7 mouse cellular contexts compared by ENCODE assay signal in the genomic region with DNA sequence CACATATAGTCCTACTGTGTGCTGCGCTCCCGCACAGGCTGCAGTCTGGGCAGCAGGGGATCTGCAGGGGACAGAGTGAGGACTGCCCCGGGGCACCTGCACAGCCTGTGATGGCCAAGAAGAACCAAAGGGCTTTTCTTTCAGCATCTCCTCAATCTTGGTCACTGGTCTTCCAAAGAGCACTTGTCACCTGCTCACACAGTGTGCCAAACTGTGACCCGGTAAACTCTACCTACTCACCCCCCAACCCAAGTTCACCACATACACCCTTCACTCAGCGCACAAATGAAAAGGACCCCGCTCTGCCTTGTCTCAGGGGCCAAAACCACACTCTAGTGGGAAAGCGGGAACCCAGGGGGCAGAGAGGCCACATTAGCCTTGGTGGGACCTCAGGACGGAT. TPM values are rescaled to one million over a fixed set of nuclear protein-coding genes. Genes with fewer than 3 reads are reported as not detected.
A peak's percentile ranks its signal among the peaks of the same experiment; 100 is the strongest.
DNase-seq lines count a peak whose midpoint lies in the region; ATAC-seq lines count a peak whose summit lies in the region.

No protein-coding gene starts in this region.

- no peak overlapping the region; the same call in 1 of the 2 replicates for H3K4me3 ChIP-seq in lung, embryonic 16.5 days (ENCODE audit: low read length)
- H3K4me3 ChIP-seq in forebrain, embryonic 15.5 days: peak overlapping the region; percentile 77
- peak overlapping the region; percentile 90; the same call in 1 of the 2 replicates for H3K4me3 ChIP-seq in limb, embryonic 15.5 days
- peak overlapping the region; percentile 86; the same call in 1 of the 2 replicates for H3K4me3 ChIP-seq in stomach, embryonic 15.5 days (replicated peaks)

- ATAC-seq in lung, embryonic 16.5 days (ENCODE audit: low read depth): no peak
- ATAC-seq in forebrain, embryonic 15.5 days (replicated peaks): no peak
- ATAC-seq in limb, embryonic 15.5 days (ENCODE audit: insufficient number of reproducible peaks, low FRiP score, low TSS enrichment, low read depth): no peak
- ATAC-seq in stomach, embryonic 15.5 days (ENCODE audit: insufficient read depth, low FRiP score, low read depth): no peak

- peaks cover 70% of the 10 kb centered on the region for H3K4me1 ChIP-seq in lung, embryonic 16.5 days (replicated peaks; ENCODE audit: control insufficient read depth, insufficient read depth, low read length)
- H3K4me1 ChIP-seq in forebrain, embryonic 15.5 days: peaks cover 80% of the 10 kb centered on the region
- H3K4me1 ChIP-seq in limb, embryonic 15.5 days: peaks cover 76% of the 10 kb centered on the region
- H3K4me1 ChIP-seq in stomach, embryonic 15.5 days: peaks cover 70% of the 10 kb centered on the region

- peak overlapping the region; percentile 43 for H3K9ac ChIP-seq in lung, embryonic 16.5 days (ENCODE audit: low read length)
- H3K9ac ChIP-seq in forebrain, embryonic 15.5 days (replicated peaks): peak overlapping the region; percentile 88; the same call in 1 of the 2 replicates
- 0 out of 2 replicates have a peak overlapping the region, but pooled peaks have one; percentile 91 for H3K9ac ChIP-seq in limb, embryonic 15.5 days
- no peak overlapping the region for H3K9ac ChIP-seq in stomach, embryonic 15.5 days

- 0 out of 2 replicates have a peak, but pooled peaks cover 4% of the 10 kb centered on the region for H3K36me3 ChIP-seq in lung, embryonic 16.5 days (ENCODE audit: control insufficient read depth, insufficient read depth, low read length)
- H3K36me3 ChIP-seq in forebrain, embryonic 15.5 days: no peaks in the 10 kb centered on the region
- peaks cover 7% of the 10 kb centered on the region; the same call in 1 of the 2 replicates for H3K36me3 ChIP-seq in limb, embryonic 15.5 days
- H3K36me3 ChIP-seq in stomach, embryonic 15.5 days: 0 out of 2 replicates have a peak, but pooled peaks cover 3% of the 10 kb centered on the region

- peak overlapping the region; percentile 95 for H3K27ac ChIP-seq in lung, embryonic 16.5 days (ENCODE audit: low read length)
- peak overlapping the region; percentile 89 for H3K27ac ChIP-seq in forebrain, embryonic 15.5 days (replicated peaks)
- H3K27ac ChIP-seq in limb, embryonic 15.5 days: peak overlapping the region; percentile 89
- H3K27ac ChIP-seq in stomach, embryonic 15.5 days: peak overlapping the region; percentile 69; the same call in 1 of the 2 replicates

- no peaks in the 10 kb centered on the region for H3K27me3 ChIP-seq in lung, embryonic 16.5 days (ENCODE audit: control insufficient read depth, insufficient read depth, low read depth, low read length)
- no peaks in the 10 kb centered on the region for H3K27me3 ChIP-seq in forebrain, embryonic 15.5 days
- no peaks in the 10 kb centered on the region for H3K27me3 ChIP-seq in limb, embryonic 15.5 days
- H3K27me3 ChIP-seq in stomach, embryonic 15.5 days (replicated peaks): no peaks in the 10 kb centered on the region

- no peak for DNase-seq in lung, postnatal 10 days
- DNase-seq in right cerebral cortex, postnatal 36 days (ENCODE audit: low spot score in 2 of 2): no peak
- DNase-seq in spleen, postnatal 10 days (ENCODE audit: low spot score in 2 of 2): no peak

- peak overlapping the region; percentile 97; the same call in 1 of the 2 replicates for H3K4me2 ChIP-seq in lung, embryonic 16.5 days (ENCODE audit: low read depth, low read length)
- peak overlapping the region; percentile 97 for H3K4me2 ChIP-seq in forebrain, embryonic 15.5 days (replicated peaks)
- peak overlapping the region; percentile 93 for H3K4me2 ChIP-seq in limb, embryonic 15.5 days
- peak overlapping the region; percentile 96; the same call in 1 of the 2 replicates for H3K4me2 ChIP-seq in stomach, embryonic 15.5 days

- H3K9me3 ChIP-seq in lung, embryonic 16.5 days (ENCODE audit: control insufficient read depth, low read length): no peaks in the 10 kb centered on the region
- no peaks in the 10 kb centered on the region for H3K9me3 ChIP-seq in forebrain, embryonic 15.5 days
- H3K9me3 ChIP-seq in limb, embryonic 15.5 days: no peaks in the 10 kb centered on the region
- no peaks in the 10 kb centered on the region for H3K9me3 ChIP-seq in stomach, embryonic 15.5 days

- WGBS in lung, embryonic 16.5 days: 93% methylated on average over 8 of the region's 8 CpGs
- 52% methylated on average over 8 of the region's 8 CpGs for WGBS in forebrain, embryonic 15.5 days
- WGBS in limb, embryonic 15.5 days: 91% methylated on average over 8 of the region's 8 CpGs
- 89% methylated on average over 8 of the region's 8 CpGs for WGBS in stomach, embryonic 15.5 days

RNA-seq across cellular contexts. Expression of a gene that starts 3.3 kb away (rescaled TPM):
- polyA plus RNA-seq in lung, embryonic 16.5 days (2015; fragmentation: Nextera tagmentation; extraction: Ambion mirVana): 457 and 458 TPM in 2 replicates
- 335 and 338 TPM in 2 replicates for polyA plus RNA-seq in forebrain, embryonic 15.5 days (2015; fragmentation: Nextera tagmentation; extraction: Ambion mirVana)
- polyA plus RNA-seq in limb, embryonic 15.5 days (2015; fragmentation: Nextera tagmentation; extraction: Ambion mirVana): 385 and 394 TPM in 2 replicates
- 355 and 371 TPM in 2 replicates for polyA plus RNA-seq in stomach, embryonic 15.5 days (2015; fragmentation: Nextera tagmentation; extraction: Ambion mirVana)

RNA-seq across cellular contexts. Expression of a gene that starts 22.8 kb away (rescaled TPM):
- polyA plus RNA-seq in lung, embryonic 16.5 days (2015; fragmentation: Nextera tagmentation; extraction: Ambion mirVana): 11.8 and 12.5 TPM in 2 replicates
- polyA plus RNA-seq in forebrain, embryonic 15.5 days (2015; fragmentation: Nextera tagmentation; extraction: Ambion mirVana): 1.7 and 2.8 TPM in 2 replicates
- polyA plus RNA-seq in limb, embryonic 15.5 days (2015; fragmentation: Nextera tagmentation; extraction: Ambion mirVana): 13.6 and 23.6 TPM in 2 replicates
- 13.2 and 16.5 TPM in 2 replicates for polyA plus RNA-seq in stomach, embryonic 15.5 days (2015; fragmentation: Nextera tagmentation; extraction: Ambion mirVana)

RNA-seq across cellular contexts. Expression of a gene that starts 37.5 kb away (rescaled TPM):
- polyA plus RNA-seq in lung, embryonic 16.5 days (2015; fragmentation: Nextera tagmentation; extraction: Ambion mirVana): 4.5 and 5.4 TPM in 2 replicates
- 24.2 and 24.4 TPM in 2 replicates for polyA plus RNA-seq in forebrain, embryonic 15.5 days (2015; fragmentation: Nextera tagmentation; extraction: Ambion mirVana)
- polyA plus RNA-seq in limb, embryonic 15.5 days (2015; fragmentation: Nextera tagmentation; extraction: Ambion mirVana): 5.0 and 5.1 TPM in 2 replicates
- polyA plus RNA-seq in stomach, embryonic 15.5 days (2015; fragmentation: Nextera tagmentation; extraction: Ambion mirVana): 19.5 and 28.6 TPM in 2 replicates

RNA-seq across cellular contexts. Expression of a gene that starts 44.4 kb away (rescaled TPM):
- polyA plus RNA-seq in lung, embryonic 16.5 days (2015; fragmentation: Nextera tagmentation; extraction: Ambion mirVana): 44.1 and 51.9 TPM in 2 replicates
- 15.4 and 16.9 TPM in 2 replicates for polyA plus RNA-seq in forebrain, embryonic 15.5 days (2015; fragmentation: Nextera tagmentation; extraction: Ambion mirVana)
- 45.9 and 58.8 TPM in 2 replicates for polyA plus RNA-seq in limb, embryonic 15.5 days (2015; fragmentation: Nextera tagmentation; extraction: Ambion mirVana)
- 65.1 and 68.2 TPM in 2 replicates for polyA plus RNA-seq in stomach, embryonic 15.5 days (2015; fragmentation: Nextera tagmentation; extraction: Ambion mirVana)

RNA-seq across cellular contexts. Expression of a gene that starts 47.7 kb away (rescaled TPM):
- 0.65 and 1.2 TPM in 2 replicates for polyA plus RNA-seq in lung, embryonic 16.5 days (2015; fragmentation: Nextera tagmentation; extraction: Ambion mirVana)
- polyA plus RNA-seq in forebrain, embryonic 15.5 days (2015; fragmentation: Nextera tagmentation; extraction: Ambion mirVana): 1.7 and 1.8 TPM in 2 replicates
- 2.8 TPM in 2 replicates for polyA plus RNA-seq in limb, embryonic 15.5 days (2015; fragmentation: Nextera tagmentation; extraction: Ambion mirVana)
- 1.1 and 1.9 TPM in 2 replicates for polyA plus RNA-seq in stomach, embryonic 15.5 days (2015; fragmentation: Nextera tagmentation; extraction: Ambion mirVana)
